Mouse (Mus musculus): ENCODE data around the gene Rassf2. TPM values are rescaled to one million over a fixed set of nuclear protein-coding genes. Genes with fewer than 3 reads are reported as not detected.

The Rassf2 gene
- polyA plus RNA-seq, 1 experiment from 2014 or later, result 3.0 TPM

- no peaks in the 10 kb centered on the region for H3K27me3 ChIP-seq (ENCODE audit: insufficient read depth, low read length)
- DNase-seq, result no peak
- no peak overlapping the region for H3K27ac ChIP-seq (ENCODE audit: low read depth)
- H3K9ac ChIP-seq (replicated peaks), result no peak overlapping the region
- H3K36me3 ChIP-seq (replicated peaks; ENCODE audit: insufficient read depth, low read length), result peaks cover 3% of the 10 kb centered on the region; the same call in 1 of the 2 replicates
- TF ChIP-seq CTCF (IDR thresholded peaks at IDR 0.05; ENCODE audit: low read depth) (no peak), EP300 (IDR thresholded peaks at IDR 0.05; ENCODE audit: low read depth) (no peak)
- H3K9me3 ChIP-seq (ENCODE audit: low read length), result no peaks in the 10 kb centered on the region
- no peak overlapping the region for H3K4me2 ChIP-seq (ENCODE audit: low read depth, low read length)
- H3K4me3 ChIP-seq (ENCODE audit: low read depth, low read length), result no peak overlapping the region
- ATAC-seq, result no peak
- 65% methylated on average over 11 of the region's 11 CpGs for WGBS (ENCODE audit: insufficient replicate concordance)
- peaks cover 6% of the 10 kb centered on the region for H3K4me1 ChIP-seq (ENCODE audit: insufficient read depth)
These were observed 18.2 kb upstream of the Rassf2 start for GRCm38 (mm10) chr2:132048143-132048772.

GRCm38 (mm10) chr2:132047364-132047763 lies 17.3 kb upstream of the Rassf2 start:
- H3K4me3 ChIP-seq (ENCODE audit: low read depth, low read length), result no peak overlapping the region
- H3K4me2 ChIP-seq (ENCODE audit: low read depth, low read length), result no peak overlapping the region
- no peak overlapping the region for H3K9ac ChIP-seq (replicated peaks)
- no peak for ATAC-seq
- H3K36me3 ChIP-seq (replicated peaks; ENCODE audit: insufficient read depth, low read length), result no peaks in the 10 kb centered on the region
- H3K27ac ChIP-seq (ENCODE audit: low read depth), result no peak overlapping the region
- H3K27me3 ChIP-seq (ENCODE audit: insufficient read depth, low read length), result no peaks in the 10 kb centered on the region
- no peak for TF ChIP-seq EP300 (IDR thresholded peaks at IDR 0.05; ENCODE audit: low read depth)
- no peak for TF ChIP-seq CTCF (IDR thresholded peaks at IDR 0.05; ENCODE audit: low read depth)
- H3K4me1 ChIP-seq (ENCODE audit: insufficient read depth), result peaks cover 6% of the 10 kb centered on the region
- WGBS (ENCODE audit: insufficient replicate concordance), result 58% methylated on average over 4 of the region's 4 CpGs
- H3K9me3 ChIP-seq (ENCODE audit: low read length), result no peaks in the 10 kb centered on the region
- DNase-seq, result no peak

- no peak for ATAC-seq
- Histone ChIP-seq H3K36me3 (replicated peaks; ENCODE audit: insufficient read depth, low read length) (no peaks in the 10 kb centered on the region), H3K4me1 (ENCODE audit: insufficient read depth) (peaks cover 6% of the 10 kb centered on the region), H3K9ac (replicated peaks) (no peak overlapping the region), H3K9me3 (ENCODE audit: low read length) (no peaks in the 10 kb centered on the region), H3K4me2 (ENCODE audit: low read depth, low read length) (no peak overlapping the region), H3K27me3 (ENCODE audit: insufficient read depth, low read length) (no peaks in the 10 kb centered on the region), H3K27ac (ENCODE audit: low read depth) (no peak overlapping the region), H3K4me3 (ENCODE audit: low read depth, low read length) (no peak overlapping the region)
- no peak for DNase-seq
- no peak for TF ChIP-seq CTCF (IDR thresholded peaks at IDR 0.05; ENCODE audit: low read depth)
- no peak for TF ChIP-seq EP300 (IDR thresholded peaks at IDR 0.05; ENCODE audit: low read depth)
- 89% methylated on average over 4 of the region's 4 CpGs for WGBS (ENCODE audit: insufficient replicate concordance)
These were observed 16.6 kb upstream of the Rassf2 start for GRCm38 (mm10) chr2:132046659-132047058.

- H3K9me3 ChIP-seq (ENCODE audit: low read length), result no peaks in the 10 kb centered on the region
- H3K27me3 ChIP-seq (ENCODE audit: insufficient read depth, low read length), result no peaks in the 10 kb centered on the region
- ATAC-seq (no peak), DNase-seq (no peak)
- no peak overlapping the region for H3K27ac ChIP-seq (ENCODE audit: low read depth)
- 78% methylated on average over 15 of the region's 15 CpGs for WGBS (ENCODE audit: insufficient replicate concordance)
- peaks cover 10% of the 10 kb centered on the region for H3K4me1 ChIP-seq (ENCODE audit: insufficient read depth)
- H3K4me2 ChIP-seq (ENCODE audit: low read depth, low read length), result no peak overlapping the region
- TF ChIP-seq EP300 (IDR thresholded peaks at IDR 0.05; ENCODE audit: low read depth), result no peak
- TF ChIP-seq CTCF (IDR thresholded peaks at IDR 0.05; ENCODE audit: low read depth), result no peak
- no peak overlapping the region for H3K4me3 ChIP-seq (ENCODE audit: low read depth, low read length)
- H3K36me3 ChIP-seq (replicated peaks; ENCODE audit: insufficient read depth, low read length), result no peaks in the 10 kb centered on the region
- no peak overlapping the region for H3K9ac ChIP-seq (replicated peaks)
These were observed 14.5 kb upstream of the Rassf2 start for GRCm38 (mm10) chr2:132044320-132045274.

GRCm38 (mm10) chr2:132043101-132043621 lies 13.1 kb upstream of the Rassf2 start:
- no peak overlapping the region for H3K27ac ChIP-seq (ENCODE audit: low read depth)
- H3K4me3 ChIP-seq (ENCODE audit: low read depth, low read length), result no peak overlapping the region
- no peaks in the 10 kb centered on the region for H3K36me3 ChIP-seq (replicated peaks; ENCODE audit: insufficient read depth, low read length)
- no peak overlapping the region for H3K4me2 ChIP-seq (ENCODE audit: low read depth, low read length)
- ATAC-seq (no peak), DNase-seq (no peak)
- no peaks in the 10 kb centered on the region for H3K9me3 ChIP-seq (ENCODE audit: low read length)
- WGBS (ENCODE audit: insufficient replicate concordance), result 62% methylated on average over 13 of the region's 13 CpGs
- peaks cover 3% of the 10 kb centered on the region; the same call in 1 of the 2 replicates for H3K4me1 ChIP-seq (ENCODE audit: insufficient read depth)
- no peak overlapping the region for H3K9ac ChIP-seq (replicated peaks)
- TF ChIP-seq CTCF (IDR thresholded peaks at IDR 0.05; ENCODE audit: low read depth) (no peak), EP300 (IDR thresholded peaks at IDR 0.05; ENCODE audit: low read depth) (no peak)
- no peaks in the 10 kb centered on the region for H3K27me3 ChIP-seq (ENCODE audit: insufficient read depth, low read length)

- no peak overlapping the region for H3K9ac ChIP-seq (replicated peaks)
- H3K27me3 ChIP-seq (ENCODE audit: insufficient read depth, low read length), result no peaks in the 10 kb centered on the region
- H3K4me1 ChIP-seq (ENCODE audit: insufficient read depth), result peaks cover 9% of the 10 kb centered on the region
- no peaks in the 10 kb centered on the region for H3K9me3 ChIP-seq (ENCODE audit: low read length)
- no peak overlapping the region for H3K4me3 ChIP-seq (ENCODE audit: low read depth, low read length)
- 32% methylated on average over 7 of the region's 7 CpGs for WGBS (ENCODE audit: insufficient replicate concordance)
- DNase-seq (no peak), ATAC-seq (no peak)
- TF ChIP-seq CTCF (IDR thresholded peaks at IDR 0.05; ENCODE audit: low read depth), result no peak
- H3K36me3 ChIP-seq (replicated peaks; ENCODE audit: insufficient read depth, low read length), result no peaks in the 10 kb centered on the region
- H3K4me2 ChIP-seq (ENCODE audit: low read depth, low read length), result no peak overlapping the region
- no peak overlapping the region for H3K27ac ChIP-seq (ENCODE audit: low read depth)
These were observed 9.8 kb upstream of the Rassf2 start for GRCm38 (mm10) chr2:132039894-132040293.
